Mouse (Mus musculus) megakaryocyte, embryonic 14.5 days (primary cell): ENCODE data around the gene Wsb1.

Source experiments
- FLI1 ChIP-seq: IDR thresholded peaks from 2 replicates; pipeline ENCODE4 v1.6.1; 2012; ENCODE audit warnings: low read length, inconsistent platforms, mixed read lengths
- GATA1 ChIP-seq: IDR thresholded peaks from 3 replicates; pipeline ENCODE4 v1.6.1; 2012; ENCODE audit warnings: mixed read lengths, low read length, inconsistent platforms, borderline replicate concordance

DNA sequence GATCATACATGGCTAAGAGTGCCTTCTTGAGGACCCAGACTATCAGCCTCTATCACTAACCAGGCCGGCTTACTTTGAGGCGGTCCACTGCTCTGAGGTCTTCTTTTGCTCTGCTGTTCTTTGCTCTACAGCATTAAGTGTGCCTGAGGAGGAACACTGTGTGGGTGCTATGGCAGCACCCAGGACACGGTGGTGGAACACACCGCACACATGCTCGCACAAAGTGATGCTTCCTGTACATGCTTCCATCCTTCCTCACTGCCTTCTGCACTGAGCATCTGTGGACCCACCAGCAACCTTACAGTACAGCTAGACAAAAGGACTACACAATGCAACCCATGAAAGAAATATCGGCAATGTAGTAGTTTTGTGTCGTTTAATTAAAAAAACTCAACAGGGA is 15.4 kb downstream of the Wsb1 start:
- TF ChIP-seq GATA1 = no peak
- no peak for TF ChIP-seq FLI1
